Comparison of ENCODE assay signal across 8 mouse cellular contexts in the genomic region with DNA sequence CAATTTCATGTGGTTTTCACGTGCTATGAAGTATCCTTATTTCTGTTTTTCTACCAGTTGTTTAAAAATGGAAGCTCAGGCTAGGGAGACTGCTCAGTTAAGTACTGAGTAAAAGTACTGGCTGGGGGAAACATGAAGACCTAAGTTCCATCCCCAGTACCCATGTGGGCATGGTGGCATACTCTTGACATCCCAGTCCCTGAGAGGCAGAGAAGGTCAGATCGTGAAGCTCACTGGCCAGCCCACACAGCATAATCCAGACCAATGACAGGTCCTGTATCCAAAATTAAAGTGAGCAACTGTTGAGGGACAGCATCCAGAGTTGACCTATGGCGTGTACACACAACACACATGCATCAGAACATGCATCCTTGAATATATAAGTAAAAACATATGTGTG. TPM values are rescaled to one million over a fixed set of nuclear protein-coding genes. Genes with fewer than 3 reads are reported as not detected.
A peak's percentile ranks its signal among the peaks of the same experiment; 100 is the strongest.
DNase-seq lines count a peak whose midpoint lies in the region; ATAC-seq and TF ChIP-seq lines count a peak whose summit lies in the region.

No protein-coding gene starts in this region.

- H3K27ac ChIP-seq in forebrain, embryonic 13.5 days: no peak overlapping the region
- H3K27ac ChIP-seq in forebrain, embryonic 16.5 days (ENCODE audit: low read length): no peak overlapping the region
- H3K27ac ChIP-seq in kidney, postnatal 0 days: no peak overlapping the region
- H3K27ac ChIP-seq in embryonic facial prominence, embryonic 14.5 days (replicated peaks; ENCODE audit: low read depth, low read length): 0 out of 2 replicates have a peak overlapping the region, but pooled peaks have one; percentile 93
- H3K27ac ChIP-seq in midbrain, embryonic 14.5 days (replicated peaks; ENCODE audit: low read depth, low read length): no peak overlapping the region

- no peaks in the 10 kb centered on the region for H3K27me3 ChIP-seq in forebrain, embryonic 13.5 days
- no peaks in the 10 kb centered on the region for H3K27me3 ChIP-seq in forebrain, embryonic 16.5 days (replicated peaks; ENCODE audit: control insufficient read depth, insufficient read depth, low read length)
- no peaks in the 10 kb centered on the region for H3K27me3 ChIP-seq in kidney, postnatal 0 days (ENCODE audit: insufficient read depth, low read length)
- no peaks in the 10 kb centered on the region for H3K27me3 ChIP-seq in embryonic facial prominence, embryonic 14.5 days (replicated peaks; ENCODE audit: control insufficient read depth, insufficient read depth, low read length)
- no peaks in the 10 kb centered on the region for H3K27me3 ChIP-seq in midbrain, embryonic 14.5 days (ENCODE audit: control insufficient read depth, insufficient read depth, low read length)

- no peak for ATAC-seq in forebrain, embryonic 13.5 days
- no peak for ATAC-seq in forebrain, embryonic 16.5 days
- ATAC-seq in kidney, postnatal 0 days (replicated peaks; ENCODE audit: low FRiP score, low read depth): no peak
- no peak for ATAC-seq in embryonic facial prominence, embryonic 14.5 days (ENCODE audit: low read depth)
- no peak for ATAC-seq in midbrain, embryonic 14.5 days (ENCODE audit: low FRiP score, low TSS enrichment)

- peaks cover 6% of the 10 kb centered on the region; the same call in 1 of the 2 replicates for H3K36me3 ChIP-seq in forebrain, embryonic 13.5 days (ENCODE audit: poor library complexity, severe bottlenecking)
- no peaks in the 10 kb centered on the region for H3K36me3 ChIP-seq in forebrain, embryonic 16.5 days (ENCODE audit: control insufficient read depth, insufficient read depth)
- no peaks in the 10 kb centered on the region for H3K36me3 ChIP-seq in kidney, postnatal 0 days (ENCODE audit: insufficient read depth, low read length)
- H3K36me3 ChIP-seq in embryonic facial prominence, embryonic 14.5 days (ENCODE audit: control insufficient read depth, insufficient read depth, low read length): peaks cover 4% of the 10 kb centered on the region; the same call in 1 of the 2 replicates
- H3K36me3 ChIP-seq in midbrain, embryonic 14.5 days (ENCODE audit: control insufficient read depth, insufficient read depth, low read length): no peaks in the 10 kb centered on the region

- TF ChIP-seq CTCF in kidney, postnatal 0 days (IDR thresholded peaks at IDR 0.05; ENCODE audit: low read depth): no peak

- peaks cover 12% of the 10 kb centered on the region for H3K4me1 ChIP-seq in forebrain, embryonic 13.5 days
- peaks cover 6% of the 10 kb centered on the region for H3K4me1 ChIP-seq in forebrain, embryonic 16.5 days (replicated peaks; ENCODE audit: control insufficient read depth, insufficient read depth, low read length)
- H3K4me1 ChIP-seq in kidney, postnatal 0 days (replicated peaks; ENCODE audit: insufficient read depth, low read length): peaks cover 9% of the 10 kb centered on the region
- peaks cover 3% of the 10 kb centered on the region; the same call in 1 of the 2 replicates for H3K4me1 ChIP-seq in embryonic facial prominence, embryonic 14.5 days (ENCODE audit: control insufficient read depth, insufficient read depth, low read length)
- H3K4me1 ChIP-seq in midbrain, embryonic 14.5 days (ENCODE audit: control insufficient read depth, insufficient read depth, low read length): peaks cover 2% of the 10 kb centered on the region; the same call in 1 of the 2 replicates

- no peak overlapping the region for H3K9ac ChIP-seq in forebrain, embryonic 13.5 days
- H3K9ac ChIP-seq in forebrain, embryonic 16.5 days (replicated peaks; ENCODE audit: low read depth, low read length): no peak overlapping the region
- H3K9ac ChIP-seq in kidney, postnatal 0 days (ENCODE audit: low read depth, low read length): no peak overlapping the region
- H3K9ac ChIP-seq in embryonic facial prominence, embryonic 14.5 days (ENCODE audit: low read depth, low read length): peak overlapping the region; percentile 86
- H3K9ac ChIP-seq in midbrain, embryonic 14.5 days (replicated peaks; ENCODE audit: low read length): no peak overlapping the region

- H3K4me2 ChIP-seq in forebrain, embryonic 13.5 days: peak overlapping the region; percentile 95
- H3K4me2 ChIP-seq in forebrain, embryonic 16.5 days (ENCODE audit: low read length): no peak overlapping the region
- H3K4me2 ChIP-seq in kidney, postnatal 0 days (ENCODE audit: low read length): peak overlapping the region; percentile 87; the same call in 1 of the 2 replicates
- H3K4me2 ChIP-seq in embryonic facial prominence, embryonic 14.5 days (ENCODE audit: low read depth, low read length): peak overlapping the region; percentile 98
- peak overlapping the region; percentile 92 for H3K4me2 ChIP-seq in midbrain, embryonic 14.5 days (ENCODE audit: low read length)

- 81% methylated on average over 3 of the region's 3 CpGs for WGBS in forebrain, embryonic 13.5 days
- WGBS in forebrain, embryonic 16.5 days: 81% methylated on average over 3 of the region's 3 CpGs
- 74% methylated on average over 3 of the region's 3 CpGs for WGBS in kidney, postnatal 0 days
- 60% methylated on average over 3 of the region's 3 CpGs for WGBS in embryonic facial prominence, embryonic 14.5 days
- WGBS in midbrain, embryonic 14.5 days: 74% methylated on average over 3 of the region's 3 CpGs

- no peak overlapping the region for H3K4me3 ChIP-seq in forebrain, embryonic 13.5 days
- no peak overlapping the region for H3K4me3 ChIP-seq in forebrain, embryonic 16.5 days (replicated peaks; ENCODE audit: low read length)
- no peak overlapping the region for H3K4me3 ChIP-seq in kidney, postnatal 0 days (replicated peaks; ENCODE audit: low read depth, low read length)
- peak overlapping the region; percentile 74 for H3K4me3 ChIP-seq in embryonic facial prominence, embryonic 14.5 days (ENCODE audit: low read depth, low read length)
- no peak overlapping the region for H3K4me3 ChIP-seq in midbrain, embryonic 14.5 days (replicated peaks; ENCODE audit: low read depth, low read length)

- no peaks in the 10 kb centered on the region for H3K9me3 ChIP-seq in forebrain, embryonic 13.5 days (replicated peaks)
- no peaks in the 10 kb centered on the region for H3K9me3 ChIP-seq in forebrain, embryonic 16.5 days (ENCODE audit: control insufficient read depth, low read length)
- H3K9me3 ChIP-seq in kidney, postnatal 0 days (replicated peaks; ENCODE audit: low read length): no peaks in the 10 kb centered on the region
- H3K9me3 ChIP-seq in embryonic facial prominence, embryonic 14.5 days (ENCODE audit: control insufficient read depth, low read length): no peaks in the 10 kb centered on the region
- H3K9me3 ChIP-seq in midbrain, embryonic 14.5 days (ENCODE audit: control insufficient read depth, low read length): no peaks in the 10 kb centered on the region

- DNase-seq in kidney, postnatal 0 days (ENCODE audit: low spot score): no peak
- no peak for DNase-seq in kidney, postnatal 14 days
- DNase-seq in embryonic facial prominence, embryonic 14.5 days (ENCODE audit: low spot score): no peak
- no peak for DNase-seq in midbrain, embryonic 14.5 days
- no peak for DNase-seq in left cerebral cortex, adult 11 months (ENCODE audit: low spot score)
- DNase-seq in urinary bladder, postnatal 25 days (ENCODE audit: low spot score): no peak

RNA-seq across cellular contexts. Expression of a gene that starts 1.5 kb away (rescaled TPM):
- polyA plus RNA-seq in forebrain, embryonic 13.5 days (2015; fragmentation: Nextera tagmentation; extraction: Ambion mirVana): 5.2 and 6.4 TPM in 2 replicates
- polyA plus RNA-seq in forebrain, embryonic 16.5 days (2015; fragmentation: Nextera tagmentation; extraction: Ambion mirVana): 3.9 and 4.6 TPM in 2 replicates
- polyA plus RNA-seq in kidney, postnatal 0 days (2015; fragmentation: Nextera tagmentation; extraction: Ambion mirVana): 9.1 and 10.7 TPM in 2 replicates
- 8.6 and 12.1 TPM in 2 replicates for polyA plus RNA-seq in embryonic facial prominence, embryonic 14.5 days (2014; fragmentation: Nextera tagmentation; extraction: Ambion mirVana)
- polyA plus RNA-seq in midbrain, embryonic 14.5 days (2014; fragmentation: Nextera tagmentation; extraction: Ambion mirVana): 3.7 and 6.4 TPM in 2 replicates
